Mouse (Mus musculus) olfactory bulb, adult 2 months (tissue): ENCODE measurements around the gene Aig1.

Experiments used
- CTCF ChIP-seq: fragments of 200-500 bp; IDR thresholded peaks from 2 replicates; pipeline ENCODE4 v1.5.1; 2012; ENCODE audit warnings: low read depth, mild to moderate bottlenecking, low read length, moderate library complexity; ENCODE audit not compliant: insufficient read depth
- POLR2A ChIP-seq: fragments of 200-500 bp; IDR thresholded peaks from 2 replicates; pipeline ENCODE4 v1.6.1; 2012; ENCODE audit warnings: mild to moderate bottlenecking, low read depth, low read length, moderate library complexity; ENCODE audit not compliant: insufficient read depth

GRCm38 (mm10) chr10:13653739-13654462, 214.9 kb downstream of the Aig1 start:
- TF ChIP-seq POLR2A (no peak), CTCF (no peak)
